Mouse (Mus musculus) testis, adult 2 months (tissue): ENCODE results near the gene Sf3b6.

Experiments
- CTCF ChIP-seq: fragments of 200-500 bp; IDR thresholded peaks from 2 replicates; pipeline ENCODE4 v1.5.1; 2012; ENCODE audit warnings: low read depth, mild to moderate bottlenecking, inconsistent platforms, low read length, moderate library complexity; ENCODE audit not compliant: control insufficient read depth, insufficient read depth, insufficient replicate concordance
- POLR2A ChIP-seq: fragments of 200-500 bp; IDR thresholded peaks from 2 replicates; pipeline ENCODE4 v1.6.1; 2012; ENCODE audit warnings: low read depth, mild to moderate bottlenecking, inconsistent platforms, low read length, moderate library complexity; ENCODE audit not compliant: control insufficient read depth

DNA sequence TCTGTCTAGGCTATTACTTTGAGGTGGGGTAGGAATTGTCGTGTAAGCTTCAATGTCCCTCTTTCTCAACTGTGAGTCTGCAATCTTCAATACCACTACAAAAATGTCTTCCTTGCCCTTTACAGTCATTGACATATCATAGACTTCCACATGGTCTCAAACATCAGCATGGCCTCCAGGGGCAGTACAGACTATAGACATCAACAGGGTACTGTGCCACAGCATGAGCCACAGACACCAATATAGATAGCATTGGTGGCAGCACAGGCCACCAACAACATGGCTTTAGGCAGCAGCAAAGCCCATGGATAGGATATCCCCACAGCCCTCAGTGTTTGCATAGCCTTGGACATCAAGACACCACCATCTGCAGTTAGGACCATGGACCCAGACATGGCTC is 36.1 kb upstream of the Sf3b6 start:
- TF ChIP-seq CTCF (no peak), POLR2A (no peak)
